Mouse (Mus musculus) CH12.LX (cell line): ENCODE measurements around the gene Ctnnbip1.

Experiments used
- CTCF ChIP-seq, 2 experiments: IDR thresholded peaks in 1 of 2; conservative IDR thresholded peaks in 1 of 2; 2 replicates each; pipeline ENCODE4 v1.5.1; 2011 to 2012; ENCODE audit warnings: low read depth in 2 of 2, low read length in 2 of 2, improper control_type of control experiment in 1 of 2, inconsistent platforms in 1 of 2, mild to moderate bottlenecking in 1 of 2, moderate library complexity in 1 of 2
- POLR2A ChIP-seq: IDR thresholded peaks from 2 replicates; pipeline ENCODE4 v1.6.1; 2011; ENCODE audit warnings: low read depth, mild to moderate bottlenecking, improper control_type of control experiment, low read length

- TF ChIP-seq POLR2A: no peak
- TF ChIP-seq CTCF (conservative IDR thresholded peaks at IDR 0.05 in 1 of 2, IDR thresholded peaks at IDR 0.05 in 1 of 2; ENCODE audit: low read depth in 2 of 2, low read length in 2 of 2): no peak
These were observed 28.4 kb upstream of the Ctnnbip1 start for GRCm38 (mm10) chr4:149489415-149490240.
